Mouse (Mus musculus) adipocyte (in vitro differentiated cells): ENCODE measurements around the gene Otub1.

Experiments used
- DNase-seq: peaks from one replicate; pipeline ENCODE4 v3.0.0-alpha.2; 2016; ENCODE audit warnings: low spot score

Otub1 gene

DNA sequence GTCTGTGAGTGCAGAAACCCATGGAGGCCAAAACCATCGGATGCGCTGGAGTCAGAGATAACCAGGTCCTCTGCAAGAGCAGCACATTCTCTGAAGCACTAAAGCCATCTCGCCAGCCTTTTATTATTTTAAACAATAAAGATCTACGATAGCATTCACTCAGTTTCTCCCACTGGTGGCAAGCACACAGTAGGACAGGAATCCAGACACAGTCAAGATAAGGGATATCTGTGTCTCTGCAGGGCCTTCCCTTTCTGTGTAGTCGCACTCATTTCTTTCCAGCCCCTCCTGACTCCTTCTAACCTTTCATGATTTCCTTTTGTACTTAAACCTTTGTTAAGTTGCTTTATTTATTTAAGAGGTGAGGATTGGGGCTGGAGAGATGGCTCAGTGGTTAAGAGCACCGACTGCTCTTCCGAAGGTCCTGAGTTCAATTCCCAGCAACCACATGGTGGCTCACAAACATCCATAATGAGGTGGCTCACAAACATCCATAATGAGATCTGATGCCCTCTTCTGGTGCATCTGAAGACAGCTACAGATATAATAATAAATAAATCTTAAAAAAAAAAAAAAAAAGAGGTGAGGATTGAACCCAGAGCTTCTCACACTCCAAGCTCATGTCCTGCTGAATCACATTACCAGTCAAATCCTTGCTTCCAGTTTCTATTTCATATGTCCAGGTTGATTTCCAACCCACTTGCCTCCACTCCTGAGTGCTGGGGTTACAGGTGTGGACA, 4.0 kb upstream of the Otub1 start:
- DNase-seq = no peak

DNA sequence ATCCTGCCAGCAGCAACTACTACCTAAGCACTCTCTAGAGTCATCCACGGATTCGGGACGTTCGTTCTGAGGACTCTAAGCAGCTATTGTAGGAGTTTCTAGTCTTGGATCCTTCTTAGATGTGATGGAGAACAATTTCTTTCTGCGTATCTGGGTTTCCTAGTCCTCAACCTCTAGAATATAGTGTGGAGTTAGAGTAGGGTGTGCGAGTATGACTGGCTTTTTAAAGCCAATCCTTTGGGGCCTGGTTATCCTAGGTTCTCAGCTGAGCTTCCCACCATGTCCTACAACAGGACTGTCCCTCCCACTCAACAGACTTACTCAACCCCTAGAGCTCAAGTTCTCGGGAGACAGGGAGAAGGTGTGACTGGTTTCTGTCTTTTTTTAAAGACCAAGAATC, 790 bp downstream of the Otub1 start:
- DNase-seq = peak; percentile 63

DNA sequence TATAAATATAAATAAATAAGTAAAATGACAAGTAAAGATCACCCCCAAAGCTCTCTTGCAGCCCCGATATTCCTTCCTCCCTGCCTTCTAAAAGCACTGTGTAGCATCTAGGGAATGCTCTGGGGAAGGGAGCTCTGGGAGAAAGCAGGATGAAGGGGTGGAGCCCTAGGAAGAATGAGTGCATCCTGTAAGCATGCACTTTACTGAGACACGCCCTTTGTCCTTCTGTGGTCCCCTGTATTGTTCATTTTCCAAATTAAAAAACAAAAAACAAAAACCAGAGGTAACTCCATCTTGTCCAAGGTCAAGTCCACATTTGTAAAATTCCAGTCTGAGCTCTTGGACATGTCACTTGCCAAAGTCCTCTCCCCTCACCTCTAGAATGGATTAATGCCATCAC, 1.2 kb downstream of the Otub1 start:
- no peak for DNase-seq

DNA sequence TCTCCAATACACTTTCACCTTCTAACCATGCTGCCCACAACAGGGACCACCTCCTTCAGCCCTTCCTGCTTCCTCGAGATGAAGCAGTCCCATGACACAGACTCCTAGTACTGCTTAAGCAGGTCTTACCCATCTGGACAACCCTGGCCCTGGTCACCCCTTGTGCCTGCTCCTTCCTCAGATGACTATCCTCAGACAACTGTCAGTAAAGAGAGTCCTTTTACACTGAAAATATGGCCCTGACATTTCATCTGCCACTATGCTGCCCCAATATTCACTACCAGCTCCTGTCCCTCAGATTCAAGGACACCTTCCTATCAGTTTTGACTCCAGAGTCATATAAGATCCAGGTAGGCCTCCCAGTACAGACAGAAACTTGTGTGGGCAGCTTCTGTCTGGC, 5.7 kb downstream of the Otub1 start:
- DNase-seq = no peak

DNA sequence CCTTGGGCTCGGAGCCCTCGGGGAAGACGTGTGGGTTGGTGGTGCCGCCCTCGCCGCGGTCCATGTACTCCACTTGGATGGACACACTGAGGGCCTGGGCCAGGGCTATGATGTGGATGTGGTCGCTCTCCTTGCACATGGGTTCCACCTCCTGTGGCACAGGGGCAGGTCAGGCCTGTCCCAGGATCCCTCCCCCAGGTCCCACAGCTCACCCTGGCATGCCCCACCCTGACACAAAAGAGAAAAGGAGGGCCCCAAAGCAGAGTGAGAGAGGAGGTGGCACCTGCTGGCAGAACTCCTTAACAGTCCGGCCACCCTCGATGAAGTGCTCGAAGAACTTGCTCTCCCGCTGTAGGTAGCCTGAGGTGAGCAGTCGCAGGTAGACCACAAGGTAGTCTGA, 7.0 kb downstream of the Otub1 start:
- no peak for DNase-seq

DNA sequence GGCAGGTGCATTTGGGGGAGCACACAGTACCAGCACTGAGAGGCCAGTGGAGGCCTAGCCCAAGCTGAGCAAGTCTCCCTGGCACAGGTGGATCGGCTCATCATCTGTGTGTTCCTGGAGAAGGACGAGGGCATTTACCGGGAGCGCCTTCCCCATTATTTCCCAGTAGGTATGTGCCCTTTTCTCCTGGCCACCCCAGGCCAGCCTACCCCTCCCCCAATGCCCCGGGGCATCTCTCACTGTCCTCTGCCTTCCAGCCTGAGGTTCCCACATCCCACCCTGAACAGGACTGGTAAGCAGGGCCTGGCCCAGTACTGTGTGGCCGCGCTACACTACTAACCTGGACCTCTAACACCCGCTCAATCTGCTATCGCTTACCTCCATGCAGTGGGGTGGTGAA, 8.7 kb downstream of the Otub1 start:
- no peak for DNase-seq

DNA sequence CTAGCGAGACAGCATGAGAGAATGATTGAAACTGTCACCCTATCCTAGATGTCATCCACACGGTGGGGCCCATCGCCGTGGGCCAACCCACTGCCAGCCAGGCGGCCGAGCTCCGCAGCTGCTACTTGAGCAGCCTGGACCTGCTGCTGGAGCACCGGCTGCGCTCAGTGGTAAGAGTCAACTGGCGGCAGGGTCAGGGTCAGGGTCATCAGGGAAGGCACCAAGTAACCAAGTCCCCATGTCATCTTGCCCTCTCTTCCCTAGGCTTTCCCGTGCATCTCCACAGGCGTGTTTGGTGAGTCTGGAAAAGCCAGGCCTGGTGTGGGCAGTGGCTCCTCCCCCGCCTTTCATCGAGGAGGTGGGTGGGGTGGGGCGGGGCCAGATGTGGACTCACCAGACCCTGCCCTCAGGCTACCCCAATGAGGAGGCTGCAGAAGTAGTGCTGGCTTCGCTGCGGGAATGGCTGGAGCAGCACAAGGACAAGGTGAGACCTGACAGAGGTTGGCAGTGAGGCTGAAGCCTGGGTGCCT, 9.3 kb downstream of the Otub1 start:
- no peak for DNase-seq

DNA sequence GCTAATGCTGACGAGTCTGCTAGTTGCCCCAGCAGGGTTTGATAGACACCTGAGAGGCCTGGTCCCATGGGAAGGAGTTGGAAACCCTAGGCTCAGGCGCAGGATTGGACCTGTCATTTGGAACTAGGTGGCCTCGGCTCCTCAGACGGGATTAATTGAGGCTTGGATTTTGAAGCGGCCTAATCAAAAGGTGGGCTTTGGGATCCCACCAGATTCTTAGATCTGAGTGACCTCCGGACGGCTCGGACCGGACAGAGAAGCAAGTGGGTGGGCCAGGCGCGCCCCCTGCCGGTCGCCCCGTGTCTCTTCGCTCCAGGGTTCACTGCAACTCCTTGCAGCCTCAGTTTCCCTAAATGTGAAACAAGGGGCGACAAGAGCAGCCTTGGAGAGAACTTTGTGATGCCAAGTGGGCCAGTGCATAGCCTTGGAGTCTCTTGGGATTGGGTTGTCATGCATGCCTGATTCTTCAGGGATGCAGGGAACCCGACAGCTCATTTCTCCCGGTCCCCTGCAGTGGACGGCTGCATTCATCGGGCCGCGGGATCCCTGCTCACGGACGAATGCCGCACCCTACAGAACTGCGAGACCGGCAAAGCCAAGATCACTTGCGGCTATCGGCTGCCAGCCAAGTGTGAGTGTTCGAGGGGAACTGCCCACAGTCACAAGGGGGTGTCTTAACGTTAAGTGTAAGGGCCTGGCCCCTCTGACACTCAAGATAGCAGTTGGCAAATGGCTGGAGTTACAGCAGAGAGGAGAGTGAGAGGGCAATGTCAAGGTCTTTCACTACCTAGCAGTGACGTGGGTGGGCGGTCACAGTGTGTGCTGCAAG, 10.0 kb downstream of the Otub1 start:
- DNase-seq = peak; percentile 46

DNA sequence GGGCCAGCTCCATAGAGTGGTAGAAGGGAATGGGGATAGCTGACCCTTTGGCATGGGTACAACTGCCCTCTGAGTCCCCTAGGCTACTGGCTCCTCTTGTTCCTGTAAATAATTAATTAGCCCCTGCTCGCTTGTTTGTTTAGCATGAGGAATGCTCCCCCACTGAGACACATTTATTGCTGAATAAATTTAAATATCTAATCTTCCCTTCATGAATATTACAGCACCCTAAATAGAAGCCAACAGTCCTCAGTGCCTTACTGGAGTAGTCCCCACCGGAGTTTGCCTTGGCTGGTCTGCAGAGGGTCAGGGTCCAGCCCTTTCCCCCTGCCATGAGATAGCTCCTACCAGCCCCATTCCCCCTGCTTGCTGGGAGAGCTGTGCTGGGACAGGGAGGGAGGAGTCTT, 13.6 kb downstream of the Otub1 start:
- DNase-seq = no peak

DNA sequence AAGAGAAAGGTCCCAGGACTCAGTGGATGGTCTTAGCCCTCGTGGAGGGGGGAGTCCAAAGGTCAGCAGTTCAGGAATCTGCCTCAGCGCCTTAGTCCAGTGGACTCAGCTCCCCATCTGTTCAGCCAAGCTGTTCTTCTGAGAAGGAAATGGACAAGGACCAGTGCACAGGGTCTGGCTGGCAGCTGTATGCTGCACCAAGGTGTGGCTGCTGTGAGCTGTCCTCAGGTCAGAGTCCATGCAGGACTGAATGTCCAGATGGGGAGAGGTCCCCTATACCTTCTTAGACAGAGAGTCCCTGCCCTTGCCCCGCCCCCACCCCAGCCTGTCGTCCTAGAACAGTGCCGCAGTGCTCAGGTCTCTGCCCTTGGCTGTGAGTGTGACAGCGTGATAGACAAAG, 14.5 kb downstream of the Otub1 start:
- DNase-seq = no peak

DNA sequence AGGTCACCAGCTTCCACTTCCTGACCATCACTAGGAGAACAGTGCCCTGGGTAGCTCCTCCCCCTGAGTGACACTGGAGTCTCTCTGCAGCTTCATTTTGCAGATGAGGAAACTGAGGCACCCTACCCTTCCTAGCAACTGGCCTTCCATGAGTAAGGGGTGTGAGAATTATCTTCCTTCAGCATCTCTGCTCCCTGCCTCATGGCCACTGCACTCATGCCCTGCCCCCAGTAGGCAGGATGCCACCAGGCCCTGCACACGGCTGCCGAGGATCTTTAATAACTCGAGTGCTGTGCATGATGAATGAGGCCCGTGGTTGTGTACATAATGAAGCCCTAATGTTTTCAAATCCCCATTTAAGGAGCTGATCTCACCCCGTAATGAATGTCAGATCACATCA, 15.1 kb downstream of the Otub1 start:
- DNase-seq = no peak

DNA sequence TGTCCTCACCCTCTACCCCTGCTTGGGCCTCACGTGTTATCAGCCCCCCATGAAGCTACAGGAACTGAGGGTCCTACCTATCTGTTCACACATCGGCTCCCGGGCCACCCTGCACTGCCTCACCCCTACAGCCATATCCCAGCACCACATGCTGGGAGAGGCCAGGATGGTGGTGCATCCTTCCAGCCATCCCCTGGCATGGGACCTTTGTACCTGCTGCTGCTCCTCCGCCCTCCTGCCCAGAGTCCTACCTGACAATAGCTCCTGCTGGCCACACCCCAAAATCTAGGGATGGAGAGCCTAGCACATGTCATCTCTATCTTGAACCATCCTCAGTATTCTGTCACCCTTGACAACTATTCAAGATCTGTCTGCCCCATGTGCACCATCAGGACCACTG, 17.1 kb downstream of the Otub1 start:
- no peak for DNase-seq

DNA sequence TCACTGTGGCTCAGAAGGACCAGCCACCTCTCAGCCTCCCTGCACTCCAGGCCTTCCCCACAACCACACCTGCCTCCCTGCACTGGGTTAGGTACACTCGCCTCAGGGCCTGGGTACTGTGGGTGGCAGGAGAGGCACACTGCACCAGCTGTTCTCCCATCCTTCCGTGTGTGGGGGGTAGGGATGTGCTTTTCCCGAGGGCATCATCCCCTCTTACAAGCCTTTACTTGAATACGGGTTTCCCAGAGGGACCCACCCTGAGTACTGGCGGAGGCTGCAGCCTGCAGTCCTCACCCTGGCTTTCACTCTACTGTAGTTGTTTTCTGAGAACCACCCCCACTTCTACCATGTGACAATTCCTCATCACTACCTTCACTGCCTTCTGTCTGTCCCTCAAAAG, 19.0 kb downstream of the Otub1 start:
- no peak for DNase-seq

DNA sequence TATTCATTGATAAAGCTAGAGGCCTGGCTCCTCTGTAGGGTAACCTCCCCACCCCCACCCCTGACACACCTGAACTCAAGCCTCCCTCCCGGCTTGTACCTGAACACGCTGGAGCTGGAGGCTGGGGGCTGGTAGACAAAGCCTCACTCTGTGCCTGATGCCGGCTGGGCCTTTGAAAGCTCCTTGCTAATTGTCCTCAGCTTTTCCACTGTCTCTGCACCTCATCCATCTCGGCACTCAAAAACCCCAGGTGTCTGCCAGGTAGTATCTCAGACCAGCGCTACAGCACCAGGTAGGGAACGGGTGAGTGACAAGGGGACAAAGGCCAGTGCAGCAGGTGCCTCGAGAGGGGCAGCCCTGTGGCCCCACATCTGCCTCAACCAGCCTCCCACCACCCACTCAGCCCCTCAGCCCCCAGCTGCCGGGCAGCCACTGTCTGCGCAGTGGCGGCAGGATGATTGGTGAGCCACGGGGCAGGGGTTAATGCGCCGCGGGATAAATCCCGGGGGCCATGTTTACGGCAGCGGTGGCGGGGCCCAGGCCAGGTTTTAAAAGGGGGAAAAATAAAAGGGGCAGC, 20.3 kb downstream of the Otub1 start:
- no peak for DNase-seq

DNA sequence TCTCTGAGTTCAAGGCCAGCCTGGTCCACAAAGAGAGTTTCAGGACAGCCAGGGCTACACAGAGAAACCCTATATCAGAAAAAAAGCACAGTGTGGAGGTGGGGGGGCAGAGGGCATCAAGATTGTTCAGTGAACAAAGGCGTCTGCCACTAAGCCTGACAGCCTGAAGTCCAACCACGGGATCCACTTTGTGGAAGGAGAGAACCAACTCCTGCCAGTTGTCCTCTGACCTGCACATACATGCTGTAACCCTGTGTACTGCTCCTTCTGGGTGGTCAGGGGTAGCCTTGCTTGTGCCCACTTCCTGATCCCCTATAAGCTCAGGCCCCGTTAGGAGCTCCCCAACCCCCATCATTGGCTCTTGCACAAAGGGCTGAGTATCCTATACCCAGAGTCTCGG, 21.1 kb downstream of the Otub1 start:
- DNase-seq = no peak

DNA sequence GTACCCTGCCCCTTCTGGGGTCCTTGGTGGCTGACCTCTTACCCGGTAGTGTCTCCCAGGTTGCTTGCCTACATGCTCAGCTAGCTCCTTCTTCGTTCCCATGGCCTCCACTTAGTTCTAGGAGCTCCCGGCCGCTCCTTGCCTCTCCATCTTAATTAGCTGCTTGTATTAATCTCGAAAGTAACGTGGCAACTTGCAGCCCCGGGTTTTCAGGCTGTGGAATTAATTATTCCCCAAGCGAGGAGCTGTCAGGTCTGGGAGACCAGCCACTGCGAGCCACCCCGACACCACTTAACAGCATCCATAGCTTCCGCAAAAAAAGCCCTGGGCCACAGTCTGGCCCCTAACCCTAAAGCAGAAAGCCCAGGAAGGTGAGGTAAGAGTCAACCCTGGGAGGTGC, 22.7 kb downstream of the Otub1 start:
- DNase-seq = no peak

DNA sequence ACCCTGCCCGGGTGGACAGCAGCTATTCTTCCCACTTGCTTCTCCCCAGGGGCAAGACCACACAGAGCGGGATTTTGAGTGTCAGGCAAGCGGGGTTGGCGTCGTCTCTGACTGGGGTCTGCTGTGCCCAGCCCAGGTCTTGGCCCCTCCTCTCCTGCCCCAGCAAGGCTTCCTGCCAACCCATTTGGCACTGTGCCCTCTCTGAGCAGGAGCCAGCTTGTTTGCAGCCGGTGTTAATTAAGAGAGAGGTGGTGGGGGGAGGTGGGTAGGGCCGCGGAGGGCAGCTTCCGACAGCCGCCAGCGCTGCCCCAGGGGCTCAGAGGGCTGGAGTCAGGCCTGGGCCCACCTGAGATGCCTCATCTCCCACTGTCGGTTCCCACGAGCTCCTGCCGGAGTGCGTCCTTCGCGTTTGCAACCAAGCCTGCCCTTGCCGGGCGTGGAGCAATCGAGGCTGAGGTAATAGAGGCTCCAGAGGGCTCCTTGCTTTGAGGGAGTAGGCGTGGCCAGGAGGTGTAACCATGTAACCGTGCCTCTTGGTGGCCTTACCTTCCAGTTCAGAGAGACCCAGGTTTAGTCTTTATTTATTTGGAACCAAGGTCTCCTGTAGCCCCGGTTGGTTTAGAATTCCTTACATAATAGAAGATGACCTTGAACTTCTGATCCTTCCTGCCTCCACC, 23.7 kb downstream of the Otub1 start:
- no peak for DNase-seq

DNA sequence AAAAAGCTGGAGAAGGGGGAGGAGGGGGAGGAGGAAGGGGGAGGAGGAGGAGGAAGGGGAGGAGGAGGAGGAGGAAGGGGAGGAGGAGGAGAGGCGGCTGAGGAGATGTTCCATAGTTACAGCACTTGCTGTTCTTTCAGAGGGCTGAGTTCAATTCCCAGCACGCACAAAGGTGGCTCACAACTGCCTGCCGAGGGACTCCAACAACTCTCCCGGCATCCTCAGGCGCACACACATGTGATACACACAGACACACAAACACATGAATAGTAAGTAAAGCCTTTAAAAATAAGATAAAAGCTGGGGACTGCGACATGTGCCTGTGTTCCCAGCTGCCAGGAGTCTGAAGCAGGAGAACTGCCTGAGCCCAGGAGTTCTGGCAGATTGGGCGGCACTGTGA, 24.6 kb downstream of the Otub1 start:
- no peak for DNase-seq

DNA sequence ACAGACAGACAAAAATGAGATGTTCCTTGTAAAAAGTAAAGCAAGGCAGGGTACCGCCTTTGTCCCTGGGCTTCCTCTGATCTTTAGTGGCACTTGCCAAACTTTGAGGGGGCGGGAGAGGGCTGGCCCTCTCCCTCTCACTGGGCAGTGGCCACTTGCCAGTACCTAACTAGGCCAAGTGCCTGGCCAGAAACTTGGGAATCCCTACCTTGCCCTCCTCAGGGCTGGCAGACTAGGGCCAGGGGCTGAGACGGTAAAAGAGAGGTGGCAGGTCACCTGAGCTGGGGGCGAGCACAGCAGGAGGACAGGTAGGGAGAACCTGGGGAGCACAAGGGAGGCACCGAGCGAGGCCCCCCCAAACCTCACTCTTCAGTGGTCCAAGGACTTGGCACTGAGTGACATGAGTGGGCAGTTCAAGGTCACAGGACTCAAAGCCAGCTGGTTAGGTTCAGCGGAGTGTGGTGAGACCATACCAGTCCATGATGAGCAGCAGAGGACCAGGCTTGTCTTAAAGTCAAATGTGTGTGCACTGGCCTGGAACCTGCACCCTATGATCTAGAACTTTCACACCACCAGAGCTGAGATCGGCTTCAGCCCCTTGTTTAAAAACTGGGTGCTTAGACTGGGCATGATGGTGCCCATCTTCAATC, 25.2 kb downstream of the Otub1 start:
- peak; percentile 44 for DNase-seq

DNA sequence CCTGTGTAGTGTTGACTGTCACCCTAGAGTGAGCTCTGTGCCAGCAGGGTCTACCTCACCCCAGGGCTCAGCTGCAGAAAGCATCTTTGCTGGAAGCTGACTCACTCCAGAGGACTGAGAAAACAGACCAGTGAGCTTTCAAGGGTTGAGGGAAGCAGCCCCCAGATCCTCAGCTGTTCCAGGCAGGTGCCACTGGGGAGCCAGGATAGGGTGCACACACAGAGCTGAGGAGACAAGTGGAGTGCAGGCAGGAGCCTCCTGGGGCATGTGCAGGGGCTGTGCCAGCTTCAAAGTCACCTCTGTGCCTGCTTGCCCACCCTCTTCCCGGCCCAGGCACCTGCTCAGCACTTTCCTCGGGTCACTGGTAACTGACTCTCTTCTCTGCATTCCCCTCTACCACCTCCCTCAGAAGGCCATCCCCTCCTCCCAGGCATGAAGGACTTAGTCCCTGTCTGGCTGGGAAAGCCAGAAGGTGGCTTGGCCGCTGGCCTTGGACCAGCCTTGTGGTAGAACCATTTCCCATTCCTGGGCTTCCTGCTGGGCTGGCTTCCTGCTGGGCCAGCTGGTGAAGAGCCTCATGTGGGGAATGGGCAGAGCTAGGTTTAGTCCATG, 27.2 kb downstream of the Otub1 start:
- no peak for DNase-seq

DNA sequence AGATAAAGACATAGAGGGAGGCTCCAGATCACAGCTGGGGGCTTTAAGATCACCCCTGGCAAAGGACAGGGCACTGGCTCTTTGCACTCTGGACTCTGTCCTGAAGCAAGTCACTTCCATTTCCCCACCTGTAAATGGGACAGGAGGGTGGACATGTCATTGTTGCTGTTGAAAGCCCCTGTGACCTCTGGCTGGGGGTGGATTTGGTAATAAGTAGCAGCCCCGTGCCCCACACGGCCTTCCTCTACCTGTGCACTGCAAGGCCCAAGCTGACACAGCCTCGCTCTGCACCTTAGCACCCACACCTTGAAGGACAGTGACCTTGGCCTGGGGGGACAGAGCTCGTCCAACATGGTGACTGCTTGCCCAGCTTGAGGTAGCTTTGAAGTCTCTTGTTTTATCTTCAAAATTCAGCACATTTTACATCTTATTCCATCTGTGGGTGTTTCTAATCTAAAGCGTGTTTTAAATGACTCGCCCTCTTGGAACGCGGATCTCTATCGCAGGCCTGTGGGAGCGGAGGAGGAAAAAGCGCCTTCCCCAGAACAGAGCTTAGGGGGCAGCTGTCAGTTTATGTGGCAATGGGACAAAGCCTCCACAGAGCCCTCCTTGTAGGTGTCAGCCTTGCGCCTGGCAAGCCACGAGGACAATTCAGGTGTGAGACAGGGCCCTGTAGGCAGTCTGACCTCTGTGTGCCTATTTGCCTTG, 28.2 kb downstream of the Otub1 start:
- no peak for DNase-seq
